Comparison of ENCODE assay signal across 17 mouse cellular contexts in genomic region chr8:77717036-77717435, GRCm38 (mm10). TPM values are rescaled to one million over a fixed set of nuclear protein-coding genes. Genes with fewer than 3 reads are reported as not detected.
DNase-seq lines count a peak whose midpoint lies in the region; ATAC-seq lines count a peak whose summit lies in the region.
"Had no signal": no experiment of that assay in that cellular context is flagged by ENCODE, and none has a peak within 500 bp of the region (broad histone marks: within the 10 kb centered on the region; RNA-seq: fewer than 3 reads in every experiment).

No protein-coding gene starts in this region.

- H3K27ac ChIP-seq in embryonic facial prominence, embryonic 11.5 days (replicated peaks; ENCODE audit: low read depth, low read length), result 0 out of 2 replicates have a peak overlapping the region, but pooled peaks have one; percentile 3
- H3K27ac ChIP-seq in limb, embryonic 10.5 days, result peak overlapping the region; percentile 79
- H3K27ac ChIP-seq: embryonic facial prominence, embryonic 15.5 days; forebrain, embryonic 15.5 days; liver, embryonic 14.5 days; stomach, embryonic 15.5 days had no signal

- intact Hi-C loops in gastrocnemius, postnatal 14 days (cut with DNase I; ENCODE audit: low total_unique reads), result no loop called here

- H3K9me3 ChIP-seq in embryonic facial prominence, embryonic 11.5 days (replicated peaks; ENCODE audit: control insufficient read depth, low read length), result no peaks in the 10 kb centered on the region
- H3K9me3 ChIP-seq in limb, embryonic 10.5 days (replicated peaks), result no peaks in the 10 kb centered on the region
- H3K9me3 ChIP-seq: embryonic facial prominence, embryonic 15.5 days; forebrain, embryonic 15.5 days; G1E; stomach, embryonic 15.5 days had no signal

- peaks cover 9% of the 10 kb centered on the region for H3K4me1 ChIP-seq in embryonic facial prominence, embryonic 11.5 days (ENCODE audit: control insufficient read depth, insufficient read depth, low read length)
- H3K4me1 ChIP-seq in limb, embryonic 10.5 days, result peaks cover 93% of the 10 kb centered on the region
- H3K4me1 ChIP-seq: forebrain, embryonic 15.5 days had no signal

- no peak overlapping the region; the same call in 1 of the 2 replicates for H3K4me2 ChIP-seq in embryonic facial prominence, embryonic 11.5 days (ENCODE audit: low read depth, low read length)
- H3K4me2 ChIP-seq: embryonic facial prominence, embryonic 15.5 days; forebrain, embryonic 15.5 days; stomach, embryonic 15.5 days had no signal

- ATAC-seq in embryonic facial prominence, embryonic 11.5 days (replicated peaks; ENCODE audit: insufficient number of reproducible peaks, low FRiP score, low TSS enrichment, low read depth), result peak; percentile 58; the same call in 1 of the 2 replicates
- ATAC-seq: forebrain, embryonic 15.5 days had no signal

- WGBS in embryonic facial prominence, embryonic 11.5 days, result 12% methylated on average over 2 of the region's 2 CpGs
- WGBS in limb, embryonic 10.5 days, result 30% methylated on average over 2 of the region's 2 CpGs

- no peaks in the 10 kb centered on the region for H3K36me3 ChIP-seq in embryonic facial prominence, embryonic 11.5 days (replicated peaks; ENCODE audit: control insufficient read depth, insufficient read depth, low read depth, low read length)
- H3K36me3 ChIP-seq in limb, embryonic 10.5 days, result peaks cover 47% of the 10 kb centered on the region
- H3K36me3 ChIP-seq: embryonic facial prominence, embryonic 15.5 days; forebrain, embryonic 15.5 days; G1E; stomach, embryonic 15.5 days had no signal

- no peak overlapping the region; the same call in 1 of the 2 replicates for H3K9ac ChIP-seq in embryonic facial prominence, embryonic 11.5 days (replicated peaks; ENCODE audit: low read length)
- H3K9ac ChIP-seq: embryonic facial prominence, embryonic 15.5 days; forebrain, embryonic 15.5 days; liver, embryonic 14.5 days; stomach, embryonic 15.5 days had no signal

- H3K27me3 ChIP-seq in embryonic facial prominence, embryonic 11.5 days (ENCODE audit: control insufficient read depth, insufficient read depth, low read length), result no peaks in the 10 kb centered on the region
- H3K27me3 ChIP-seq in limb, embryonic 10.5 days (ENCODE audit: low read depth, poor library complexity, severe bottlenecking), result no peaks in the 10 kb centered on the region
- H3K27me3 ChIP-seq: embryonic facial prominence, embryonic 15.5 days; forebrain, embryonic 15.5 days; stomach, embryonic 15.5 days had no signal

- no peak overlapping the region for H3K4me3 ChIP-seq in embryonic facial prominence, embryonic 11.5 days (ENCODE audit: low read depth, low read length)
- H3K4me3 ChIP-seq in limb, embryonic 10.5 days, result peak overlapping the region; percentile 17; the same call in 1 of the 2 replicates
- H3K4me3 ChIP-seq: embryonic facial prominence, embryonic 15.5 days; forebrain, embryonic 15.5 days; myocyte; stomach, embryonic 15.5 days had no signal

- DNase-seq in heart, adult 8-10 months (ENCODE audit: low spot score), result peak; percentile 25
- DNase-seq in heart, postnatal 4 days, result no peak
- DNase-seq in adipocyte (ENCODE audit: low spot score), result peak; percentile 30
- DNase-seq in embryonic facial prominence, embryonic 11.5 days (ENCODE audit: low spot score), result no peak
- DNase-seq in limb, embryonic 10.5 days (ENCODE audit: low spot score), result peak; percentile 34
- no peak for DNase-seq in frontal cortex, postnatal 14 days (ENCODE audit: low spot score in 2 of 2)
- DNase-seq in gastrocnemius, postnatal 14 days, result no peak
- no peak for DNase-seq in right cerebral cortex, postnatal 36 days (ENCODE audit: low spot score in 2 of 2)
- DNase-seq: cerebellum, adult 2 months; gastrocnemius, postnatal 25 days; thymus, postnatal 4 days had no signal

RNA-seq across cellular contexts. Expression of gene Ednra, which starts 7.2 kb away (rescaled TPM):
- 10 to 100 TPM; 28.9 to 43.3 (median 39.1) TPM for total RNA-seq in heart, adult 8-10 months (2022)
- total RNA-seq in heart, postnatal 4 days (2021), result 10 to 100 TPM; 66.4 to 77.3 TPM
- 53.9 and 60.4 TPM in 2 replicates for polyA plus RNA-seq in embryonic facial prominence, embryonic 11.5 days (2014; fragmentation: Nextera tagmentation; extraction: Ambion mirVana)
- polyA plus RNA-seq in limb, embryonic 10.5 days (2016; fragmentation: Nextera tagmentation; extraction: Ambion mirVana), result 49.3 and 68.9 TPM in 2 replicates
- 1 to 10 TPM; 5.1 to 7.3 TPM for total RNA-seq in gastrocnemius, postnatal 14 days (2021)
- polyA plus RNA-seq: G1E had no signal

Comparison
In these comparisons a context has a peak if more than half of its experiments do, and no peak if none do; other contexts are left out.
1. DNase-seq: peak in heart, adult 8-10 months (single experiment), adipocyte (single experiment) and limb, embryonic 10.5 days (single experiment); none in heart, postnatal 4 days (single experiment), embryonic facial prominence, embryonic 11.5 days (single experiment), frontal cortex, postnatal 14 days (0 of 2), gastrocnemius, postnatal 14 days (single experiment) and right cerebral cortex, postnatal 36 days (0 of 2).